Mouse (Mus musculus) Patski (cell line): Measurements from ENCODE around the gene Ipo4. TPM values are rescaled to one million over a fixed set of nuclear protein-coding genes. Genes with fewer than 3 reads are reported as not detected.

Source experiments
- ATAC-seq: fragments of 100-300 bp; one replicate; pipeline ENCODE4 v1.8.0; 2021
- CTCF ChIA-PET: fragments of 350-600 bp; sonication (Branson Sonifier 250); formaldehyde crosslinking; loops from one replicate; lab custom pipeline; 2022; ENCODE audit warnings: inconsistent platforms; lab: Charles Lee
- POLR2A ChIA-PET: fragments of 350-600 bp; sonication (Branson Sonifier 250); formaldehyde crosslinking; loops from one replicate; lab custom pipeline; 2022; ENCODE audit warnings: antibody characterized with exemption, inconsistent platforms; lab: Charles Lee
- DNase-seq: peaks from one replicate; pipeline ENCODE4 v3.0.0-alpha.2; 2011; ENCODE audit warnings: low read depth, low spot score
- H3K27me3 ChIP-seq: fragments of 371-371 bp; one replicate; pipeline ENCODE4 v1.5.1; 2021
- CTCF ChIP-seq: fragments of 100-300 bp; IDR thresholded peaks from one replicate; pipeline ENCODE4 v1.5.1; 2021
- in situ Hi-C: fragments of 300-500 bp; cut with MboI; formaldehyde crosslinking; loops from 3 replicates; pipeline ENCODE4 v1.11.1; 2018; ENCODE audit warnings: low pct_unique_long_range_greater_than_20kb, mixed read lengths
- polyA plus RNA-seq: library from polyadenylated mRNA; unstranded; gene quantifications from one replicate; pipeline ENCODE4 v1.2.3, GENCODE M21; 2021

Ipo4 gene
- polyA plus RNA-seq, 1 experiment from 2014 or later, result 116 TPM

DNA sequence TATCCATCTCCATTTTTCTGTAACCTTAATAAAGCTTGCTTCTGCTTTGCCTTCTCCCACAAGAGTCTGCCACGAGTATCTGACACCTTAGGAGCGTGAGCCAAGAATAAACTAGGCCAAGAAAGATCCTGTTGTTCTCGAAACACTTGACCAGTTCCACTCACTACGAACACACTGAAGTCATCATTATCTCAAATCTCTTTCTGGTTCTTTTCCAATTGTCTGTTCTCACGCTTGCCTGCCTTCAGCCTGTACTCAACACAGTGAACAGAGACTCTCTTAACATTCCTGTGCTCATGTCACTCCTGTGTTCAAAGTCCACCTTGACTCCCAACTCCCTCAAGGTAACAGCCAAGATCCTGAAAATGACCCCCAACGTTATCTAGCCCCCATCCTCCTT, 22.4 kb downstream of the Ipo4 start:
- in situ Hi-C loops, result loop anchor here (10.0 kb wide), 1 partner anchor 119 kb away; the partner anchor contains the start of gene Carmil3
- ChIA-PET POLR2A (no interaction called here), CTCF (interaction anchor here (0.9 kb wide), 1 partner anchor 16 kb away, joined by 3 read pairs; no protein-coding TSS in a partner anchor)
- no peaks in the 10 kb centered on the region for H3K27me3 ChIP-seq
- ATAC-seq (peak; percentile 85), DNase-seq (peak; percentile 62)
- no peak for TF ChIP-seq CTCF

DNA sequence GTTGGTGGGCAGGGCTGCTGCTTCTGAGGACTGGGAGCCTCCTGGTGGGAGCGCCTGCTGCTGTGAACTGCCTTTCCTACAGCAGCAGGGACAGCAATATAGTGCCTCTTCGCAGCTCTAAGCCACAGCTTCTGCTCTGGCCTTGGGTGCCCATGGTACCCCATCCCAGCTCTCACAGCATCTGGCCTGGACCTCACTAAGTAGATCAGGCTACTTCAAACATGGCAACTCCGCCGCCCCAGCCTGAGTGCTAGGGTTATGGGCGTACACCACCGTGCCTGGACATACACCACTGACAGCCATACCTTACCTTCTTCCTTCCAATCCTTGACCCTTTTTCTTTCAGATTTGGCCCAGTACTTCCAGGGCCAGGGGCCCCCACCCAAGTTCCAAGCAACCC, 27.4 kb downstream of the Ipo4 start:
- no peak for TF ChIP-seq CTCF
- H3K27me3 ChIP-seq, result no peaks in the 10 kb centered on the region
- POLR2A ChIA-PET, result interaction anchor here (1.2 kb wide), 1 partner anchor 45 kb away, joined by 3 read pairs; no protein-coding TSS in a partner anchor
- CTCF ChIA-PET, result no interaction called here
- in situ Hi-C loops, result no loop called here
- no peak for ATAC-seq
- no peak for DNase-seq

DNA sequence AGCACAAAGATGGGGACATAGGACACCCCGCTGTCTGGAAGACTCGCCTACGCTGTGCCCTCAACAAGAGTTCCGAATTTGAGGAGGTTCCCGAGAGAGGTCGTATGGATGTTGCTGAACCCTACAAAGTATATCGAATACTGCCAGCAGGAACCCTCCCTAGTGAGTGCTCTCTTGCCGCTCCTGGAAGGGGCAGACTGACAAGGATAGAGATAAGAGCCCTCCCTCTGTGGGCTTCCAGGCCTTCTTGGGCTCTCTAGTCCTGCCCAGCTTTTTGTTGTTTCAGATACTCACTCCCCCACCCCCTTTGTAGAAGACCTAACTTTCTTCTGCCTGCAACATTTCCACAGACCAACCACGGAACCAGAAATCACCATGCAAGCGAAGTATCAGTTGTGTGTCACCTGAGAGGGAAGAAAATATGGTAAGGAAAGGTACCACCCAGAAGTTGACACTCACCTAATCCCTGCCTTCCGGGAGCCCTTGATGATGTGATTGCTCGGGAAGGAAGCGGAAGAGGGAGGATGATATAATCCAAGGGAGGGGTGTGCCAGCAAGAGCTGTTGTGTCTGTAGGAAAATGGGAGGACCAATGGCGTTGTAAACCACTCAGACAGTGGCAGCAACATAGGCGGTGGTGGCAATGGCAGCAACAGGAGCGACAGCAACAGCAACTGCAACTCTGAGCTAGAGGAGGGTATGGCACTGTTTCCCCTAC, 29.9 kb downstream of the Ipo4 start:
- no peak for DNase-seq
- ChIA-PET CTCF (no interaction called here), POLR2A (interaction anchor here (0.7 kb wide), 1 partner anchor 40 kb away, joined by 3 read pairs; no protein-coding TSS in a partner anchor)
- ATAC-seq, result no peak
- H3K27me3 ChIP-seq, result no peaks in the 10 kb centered on the region
- in situ Hi-C loops, result no loop called here
- no peak for TF ChIP-seq CTCF

DNA sequence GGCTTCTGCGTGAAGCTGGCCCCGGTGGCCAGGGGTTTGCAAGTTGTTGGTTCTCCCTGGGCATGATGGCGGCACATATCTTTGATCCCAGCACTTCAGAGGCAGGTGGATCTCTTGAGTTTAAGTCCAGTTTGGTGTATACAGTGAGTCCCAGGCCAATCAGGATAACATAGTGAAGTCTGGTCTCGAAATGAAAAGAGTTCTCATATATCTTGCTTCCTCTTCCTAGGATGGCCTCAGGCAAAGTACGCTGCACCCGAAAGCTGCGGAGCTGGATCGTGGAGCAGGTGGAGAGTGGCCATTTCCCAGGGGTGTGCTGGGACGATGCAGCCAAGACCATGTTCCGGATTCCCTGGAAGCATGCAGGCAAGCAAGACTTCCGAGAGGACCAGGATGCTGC, 30.9 kb downstream of the Ipo4 start:
- ChIA-PET CTCF (no interaction called here), POLR2A (interaction anchor here (0.6 to 1.0 kb wide), 2 partner anchors 13 to 29 kb away, joined by 3 read pairs; partner anchors contain the start of gene Rnf31)
- in situ Hi-C loops, result no loop called here
- TF ChIP-seq CTCF, result no peak
- DNase-seq (no peak), ATAC-seq (no peak)
- H3K27me3 ChIP-seq, result no peaks in the 10 kb centered on the region

DNA sequence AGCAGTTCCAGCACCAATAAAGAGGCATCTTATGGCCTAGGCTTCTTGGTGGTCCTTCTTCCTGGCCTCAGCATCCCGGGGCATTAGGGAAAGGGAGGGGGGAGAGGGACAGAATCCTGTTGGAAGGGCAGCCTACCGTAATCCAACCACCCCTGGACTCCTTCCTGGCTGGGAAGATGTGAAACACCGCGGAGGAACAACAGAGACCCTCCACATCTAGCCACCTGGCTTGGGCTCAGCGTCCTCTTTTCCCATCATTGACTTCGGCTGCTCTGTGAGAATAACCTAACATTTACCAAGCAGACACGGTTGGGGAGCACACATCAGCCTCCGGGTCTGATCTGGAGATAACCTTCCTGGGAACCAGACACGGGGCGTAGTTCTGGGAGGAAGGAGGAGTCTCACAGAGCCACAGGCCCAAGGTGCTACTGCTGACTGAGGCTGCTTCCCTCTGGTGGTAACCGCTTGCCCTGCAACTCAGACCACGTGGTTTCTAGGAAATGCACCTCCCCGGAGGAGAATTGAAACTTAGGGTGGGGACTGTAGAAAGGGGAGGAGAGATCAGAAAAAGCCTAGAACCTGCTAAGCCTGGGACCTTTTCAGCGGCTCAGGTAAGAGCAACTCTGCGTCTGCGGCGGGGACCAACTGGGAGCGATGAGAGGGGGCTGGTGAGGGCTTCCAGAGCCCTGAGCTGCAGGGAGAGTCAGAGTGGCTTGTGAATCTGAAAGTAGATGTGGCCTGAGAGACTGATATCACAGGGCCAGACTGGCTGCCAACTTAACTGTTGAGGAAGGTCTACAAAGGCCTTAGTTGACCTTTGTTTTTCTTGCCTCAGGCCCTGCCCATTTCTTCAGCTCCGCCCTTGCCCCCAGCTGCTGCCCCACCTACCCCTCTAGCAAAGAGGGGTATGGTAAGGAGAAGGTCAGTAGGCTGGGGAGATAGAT, 31.9 kb downstream of the Ipo4 start:
- DNase-seq (peak; percentile 80), ATAC-seq (peak; percentile 95)
- in situ Hi-C loops, result no loop called here
- POLR2A ChIA-PET, result interaction anchor here (0.6 to 1.0 kb wide), 2 partner anchors 12 to 30 kb away, joined by 3 read pairs; partner anchors contain the start of gene Rnf31
- CTCF ChIA-PET, result interaction anchor here (0.9 kb wide), 1 partner anchor 9 kb away, joined by 3 read pairs; no protein-coding TSS in a partner anchor
- no peak for TF ChIP-seq CTCF
- no peaks in the 10 kb centered on the region for H3K27me3 ChIP-seq

DNA sequence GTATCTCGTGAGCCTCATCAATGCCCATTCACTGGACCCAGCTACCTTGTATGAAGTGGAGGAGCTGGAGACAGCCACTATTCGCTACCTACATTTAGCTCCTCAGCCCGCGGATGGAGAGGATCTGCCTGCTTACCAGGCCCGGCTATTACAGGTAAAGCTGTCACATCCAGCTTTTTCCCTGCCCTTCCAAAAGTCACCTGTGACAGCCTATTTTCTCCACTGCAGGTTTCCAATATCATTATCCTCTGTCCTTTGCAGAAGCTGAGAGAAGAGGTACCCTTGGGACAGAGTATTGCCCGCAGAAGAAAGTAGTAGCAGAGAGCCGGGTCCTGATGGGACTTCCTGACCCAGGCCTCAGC, 32.5 kb downstream of the Ipo4 start, which contains the start of gene Irf9:
TSS of gene Irf9 (plus strand) at position 301 of the 362 bp plus-strand sequence.
- H3K27me3 ChIP-seq, result no peaks in the 10 kb centered on the region
- DNase-seq, result no peak
- no peak for TF ChIP-seq CTCF
- CTCF ChIA-PET, result interaction anchor here (0.9 kb wide), 1 partner anchor 9 kb away, joined by 3 read pairs; no protein-coding TSS in a partner anchor
- no peak for ATAC-seq
- POLR2A ChIA-PET, result interaction anchor here (1.3 kb wide), 1 partner anchor 43 kb away, joined by 3 read pairs; the partner anchor contains the start of genes A730061H03Rik and Dcaf11
- in situ Hi-C loops, result no loop called here

DNA sequence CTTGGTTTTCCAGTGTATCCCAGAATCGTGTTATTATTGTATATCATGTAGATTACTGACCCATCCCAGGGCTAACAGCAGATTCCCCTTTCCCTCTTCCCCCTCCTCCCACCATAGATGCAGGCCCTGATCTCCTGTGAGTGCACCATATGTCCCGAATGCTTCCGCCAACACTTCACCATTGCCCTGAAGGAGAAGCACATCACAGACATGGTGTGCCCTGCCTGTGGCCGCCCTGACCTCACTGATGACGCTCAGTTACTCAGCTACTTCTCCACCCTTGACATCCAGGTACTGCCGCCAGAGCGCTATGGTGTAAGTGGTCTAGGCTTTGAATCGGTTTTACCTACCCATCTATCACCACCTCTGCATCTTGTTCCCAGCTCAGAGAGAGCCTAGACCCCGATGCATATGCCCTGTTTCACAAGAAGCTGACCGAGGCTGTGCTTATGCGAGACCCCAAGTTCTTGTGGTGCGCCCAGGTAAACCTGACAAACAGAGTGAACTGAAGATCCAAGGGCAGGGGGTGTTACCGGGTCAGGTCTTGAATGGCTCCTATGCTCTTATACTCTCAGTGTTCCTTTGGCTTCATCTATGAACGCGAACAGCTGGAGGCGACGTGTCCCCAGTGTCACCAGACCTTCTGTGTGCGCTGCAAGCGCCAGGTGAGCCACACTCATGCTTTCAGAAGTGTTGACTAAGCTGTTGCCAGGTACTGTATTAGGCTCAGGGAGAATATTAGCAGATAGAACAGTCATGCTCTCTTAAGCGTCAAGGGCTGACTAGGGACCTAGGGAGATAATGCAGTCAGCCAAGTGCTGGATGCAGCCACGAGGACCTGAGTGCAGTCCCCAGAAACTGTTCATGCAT, 37.0 kb downstream of the Ipo4 start:
- ATAC-seq, result no peak
- TF ChIP-seq CTCF, result no peak
- H3K27me3 ChIP-seq, result no peaks in the 10 kb centered on the region
- ChIA-PET POLR2A (no interaction called here), CTCF (interaction anchor here (1.4 kb wide), 1 partner anchor 10 kb away, joined by 3 read pairs; no protein-coding TSS in a partner anchor)
- in situ Hi-C loops, result loop anchor here (25.0 kb wide), 1 partner anchor 711 kb away; the partner anchor contains the start of genes Bcl2l2, Gm20521, Pabpn1 and Ppp1r3e
- no peak for DNase-seq

DNA sequence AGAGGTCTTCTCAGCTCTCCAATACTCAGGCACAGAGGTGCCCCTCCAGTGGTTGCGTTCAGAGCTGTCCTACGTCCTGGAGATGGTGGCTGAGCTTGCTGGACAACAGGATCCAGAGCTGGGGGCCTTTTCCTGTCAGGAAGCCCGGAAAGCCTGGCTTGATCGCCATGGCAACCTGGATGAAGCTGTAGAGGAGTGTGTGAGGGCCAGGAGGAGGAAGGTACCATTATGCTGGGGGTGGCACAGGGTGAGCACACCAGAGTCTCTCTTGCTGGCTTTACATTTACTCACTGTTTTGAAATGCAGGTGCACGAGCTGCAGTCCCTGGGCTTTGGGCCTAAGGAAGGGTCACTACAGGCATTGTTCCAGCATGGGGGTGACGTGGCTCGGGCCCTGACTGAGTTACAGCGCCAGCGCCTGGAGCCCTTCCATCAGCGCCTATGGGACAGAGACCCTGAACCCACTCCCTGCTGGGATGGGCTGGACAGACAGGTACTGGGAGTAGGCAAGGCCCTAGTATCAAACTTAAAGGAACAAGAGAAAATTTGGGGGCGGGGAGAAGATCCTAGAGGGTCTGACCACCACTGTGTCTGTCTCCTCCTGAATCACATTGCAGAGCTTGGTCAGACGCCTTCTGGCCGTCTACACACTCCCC, 39.6 kb downstream of the Ipo4 start:
- POLR2A ChIA-PET, result interaction anchor here (0.7 kb wide), 1 partner anchor 55 kb away, joined by 6 read pairs; no protein-coding TSS in a partner anchor
- no peak for ATAC-seq
- CTCF ChIA-PET, result no interaction called here
- TF ChIP-seq CTCF, result no peak
- no peaks in the 10 kb centered on the region for H3K27me3 ChIP-seq
- in situ Hi-C loops, result loop anchor here (25.0 kb wide), 1 partner anchor 709 kb away; the partner anchor contains the start of genes Bcl2l2, Gm20521, Pabpn1 and Ppp1r3e
- no peak for DNase-seq

DNA sequence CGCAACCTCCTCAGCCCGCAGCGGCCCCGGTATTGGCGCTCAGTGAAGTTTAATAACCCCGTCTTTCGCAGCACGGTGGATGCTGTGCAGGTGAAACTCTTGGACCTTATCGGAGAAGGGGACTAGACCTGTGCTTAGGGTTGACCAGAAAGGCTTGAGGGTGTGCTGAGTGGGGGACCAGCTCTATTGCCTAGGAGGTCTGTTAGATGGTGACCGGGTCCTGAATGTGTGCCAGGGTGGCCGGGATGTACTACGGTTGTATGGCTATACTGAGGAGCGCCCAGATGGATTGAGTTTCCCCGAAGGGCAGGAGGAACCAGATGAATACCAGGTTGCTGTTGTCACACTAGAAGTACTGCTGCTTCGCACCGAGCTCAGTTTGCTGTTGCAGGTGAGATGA, 43.5 kb downstream of the Ipo4 start:
- DNase-seq, result no peak
- TF ChIP-seq CTCF, result no peak

More for the DNA sequence above, 43.5 kb downstream of the Ipo4 start:
- no peaks in the 10 kb centered on the region for H3K27me3 ChIP-seq
- in situ Hi-C loops, result loop anchor here (25.0 kb wide), 1 partner anchor 705 kb away; the partner anchor contains the start of genes Bcl2l2, Gm20521, Pabpn1 and Ppp1r3e
- POLR2A ChIA-PET, result interaction anchor here (0.6 to 1.4 kb wide), 3 partner anchors 12 to 1204 kb away, joined by 3 to 4 read pairs (median 3); no protein-coding TSS in a partner anchor
- ATAC-seq, result no peak
- CTCF ChIA-PET, result interaction anchor here (1.0 kb wide), 1 partner anchor 10 kb away, joined by 4 read pairs; no protein-coding TSS in a partner anchor
